Mouse (Mus musculus): Measurements from ENCODE around the gene Stfa1. TPM values are rescaled to one million over a fixed set of nuclear protein-coding genes. Genes with fewer than 3 reads are reported as not detected.
"Not testable (repeated sequence)": the region's sequence is repeated elsewhere in the genome, so short reads cannot be mapped to it uniquely, and the experiment has no call there.

Stfa1 gene
- polyA plus RNA-seq (2016; fragmentation: Nextera tagmentation; extraction: Ambion mirVana), result 2.6 TPM in 1 of 2 replicates, not detected in the other

DNA sequence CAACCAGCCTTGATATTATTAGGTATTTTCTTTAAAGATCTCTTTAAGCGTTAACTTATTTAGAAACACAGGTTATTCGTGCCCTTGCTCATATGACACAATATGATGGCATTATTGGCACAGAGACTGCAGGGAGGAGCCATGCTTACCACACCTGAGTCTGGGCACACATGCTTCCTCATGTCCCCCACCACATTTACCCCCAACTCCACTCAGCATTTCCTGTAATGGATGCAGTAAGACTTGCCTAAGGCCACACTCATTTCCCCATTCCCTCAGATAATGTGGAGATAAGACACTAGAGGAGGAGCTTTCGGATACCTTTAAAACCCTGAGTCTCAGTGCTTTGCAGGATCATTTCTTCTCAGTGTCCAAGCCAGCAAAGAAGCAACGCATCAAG lies at the start of gene Stfa1:
Gene Stfa1, plus strand, starts transcription at position 156 of the 400 bp plus-strand sequence.
- not testable (repeated sequence) for H3K27ac ChIP-seq (ENCODE audit: poor library complexity, severe bottlenecking); H3K9me3 ChIP-seq (replicated peaks); ATAC-seq (ENCODE audit: insufficient number of reproducible peaks, low FRiP score); H3K4me3 ChIP-seq; H3K27me3 ChIP-seq (replicated peaks); H3K4me1 ChIP-seq (replicated peaks); H3K4me2 ChIP-seq; H3K36me3 ChIP-seq; H3K9ac ChIP-seq
- WGBS, result 75% methylated on average over 4 of the region's 4 CpGs

GRCm38 (mm10) chr16:36260585-36260984 lies 16.2 kb upstream of the Stfa1 start:
- not testable (repeated sequence) for H3K9me3 ChIP-seq (replicated peaks); H3K27me3 ChIP-seq (replicated peaks); H3K9ac ChIP-seq; ATAC-seq (ENCODE audit: insufficient number of reproducible peaks, low FRiP score); H3K4me3 ChIP-seq; H3K4me1 ChIP-seq (replicated peaks); H3K27ac ChIP-seq (ENCODE audit: poor library complexity, severe bottlenecking); H3K4me2 ChIP-seq; H3K36me3 ChIP-seq

DNA sequence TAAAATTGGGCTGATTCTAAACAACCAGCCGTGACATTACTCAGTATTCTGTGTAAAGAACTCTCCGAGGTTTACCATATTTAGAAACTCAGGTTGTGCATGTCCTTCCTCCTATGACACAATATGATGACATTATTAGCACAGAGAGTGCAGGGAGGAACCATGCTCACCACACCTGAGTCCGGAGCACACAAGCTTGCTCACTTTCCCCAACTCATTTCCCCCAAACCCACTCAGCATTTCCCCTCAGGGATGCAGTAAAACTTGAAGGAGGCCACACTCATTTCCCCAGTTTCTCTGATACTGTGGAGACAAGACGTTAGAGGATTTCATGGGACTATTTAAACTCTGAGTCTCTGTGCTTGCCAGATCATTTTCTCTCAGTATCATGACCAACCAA lies 12.4 kb downstream of the Stfa1 start:
- no peaks in the 10 kb centered on the region for H3K9me3 ChIP-seq (replicated peaks)
- no peak overlapping the region for H3K4me2 ChIP-seq
- WGBS, result 72% methylated on average over 4 of the region's 4 CpGs
- no peak overlapping the region for H3K27ac ChIP-seq (ENCODE audit: poor library complexity, severe bottlenecking)
- no peaks in the 10 kb centered on the region for H3K36me3 ChIP-seq
- no peak for ATAC-seq (ENCODE audit: insufficient number of reproducible peaks, low FRiP score)
- no peaks in the 10 kb centered on the region for H3K27me3 ChIP-seq (replicated peaks)
- no peaks in the 10 kb centered on the region for H3K4me1 ChIP-seq (replicated peaks)
- H3K9ac ChIP-seq, result no peak overlapping the region
- H3K4me3 ChIP-seq, result no peak overlapping the region

DNA sequence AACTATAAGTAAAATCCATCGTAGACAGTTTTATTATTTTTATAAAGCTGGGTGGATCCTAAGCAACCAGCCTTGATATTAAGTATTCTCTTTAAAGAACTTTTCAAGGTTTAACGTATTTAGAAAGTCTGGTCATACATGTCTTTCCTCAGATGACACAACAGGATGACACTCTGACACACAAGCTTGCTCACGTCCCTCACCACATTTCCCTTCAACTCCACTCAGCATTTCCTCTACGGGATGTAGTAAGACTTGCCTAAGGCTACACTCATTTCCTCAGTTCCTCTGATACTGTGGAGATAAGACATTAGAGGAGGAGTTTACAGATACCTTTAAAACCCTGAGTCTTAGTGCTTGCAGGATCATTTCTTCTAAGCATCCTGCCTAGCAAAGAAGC lies 30.9 kb downstream of the Stfa1 start:
- no peak overlapping the region for H3K27ac ChIP-seq (ENCODE audit: poor library complexity, severe bottlenecking)
- 61% methylated on average over 4 of the region's 4 CpGs for WGBS
- H3K9me3 ChIP-seq (replicated peaks), result no peaks in the 10 kb centered on the region
- no peaks in the 10 kb centered on the region for H3K36me3 ChIP-seq
- no peak overlapping the region for H3K4me2 ChIP-seq
- no peaks in the 10 kb centered on the region for H3K27me3 ChIP-seq (replicated peaks)
- no peak overlapping the region for H3K9ac ChIP-seq
- H3K4me3 ChIP-seq, result no peak overlapping the region
- no peak for ATAC-seq (ENCODE audit: insufficient number of reproducible peaks, low FRiP score)
- no peaks in the 10 kb centered on the region for H3K4me1 ChIP-seq (replicated peaks)

DNA sequence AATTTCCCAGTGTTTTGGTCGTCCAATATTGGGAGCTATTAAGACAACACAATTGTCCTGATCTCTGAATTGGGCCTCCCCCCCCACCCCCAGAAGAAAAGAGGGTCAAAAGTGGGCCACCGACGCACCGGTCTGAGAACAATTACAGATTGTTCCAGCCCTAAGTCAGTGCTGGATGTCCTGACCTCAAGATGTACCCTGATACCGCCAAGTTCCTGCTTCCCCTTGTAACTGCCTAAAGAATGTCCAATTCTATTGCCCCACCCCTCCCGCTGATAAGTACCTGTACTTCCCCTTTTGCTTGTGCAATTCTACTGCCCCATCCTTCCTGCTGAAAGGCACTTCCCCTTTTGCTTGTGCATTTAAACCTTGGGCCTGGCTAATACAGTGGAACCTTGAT lies 39.4 kb downstream of the Stfa1 start:
- H3K36me3 ChIP-seq; H3K27ac ChIP-seq (ENCODE audit: poor library complexity, severe bottlenecking); H3K27me3 ChIP-seq (replicated peaks); H3K9me3 ChIP-seq (replicated peaks); ATAC-seq (ENCODE audit: insufficient number of reproducible peaks, low FRiP score); H3K4me3 ChIP-seq; H3K4me2 ChIP-seq; H3K9ac ChIP-seq; H3K4me1 ChIP-seq (replicated peaks): not testable (repeated sequence)
- 84% methylated on average over 6 of the region's 6 CpGs for WGBS

GRCm38 (mm10) chr16:36319286-36319685 lies 42.5 kb downstream of the Stfa1 start:
- Histone ChIP-seq H3K4me2 (no peak overlapping the region), H3K4me1 (replicated peaks) (no peaks in the 10 kb centered on the region), H3K4me3 (no peak overlapping the region), H3K36me3 (no peaks in the 10 kb centered on the region), H3K9ac (no peak overlapping the region), H3K27me3 (replicated peaks) (no peaks in the 10 kb centered on the region), H3K27ac (ENCODE audit: poor library complexity, severe bottlenecking) (no peak overlapping the region), H3K9me3 (replicated peaks) (no peaks in the 10 kb centered on the region)
- ATAC-seq (ENCODE audit: insufficient number of reproducible peaks, low FRiP score), result no peak

- Histone ChIP-seq H3K27me3 (replicated peaks) (no peaks in the 10 kb centered on the region), H3K4me2 (no peak within 1 kb of the TSS), H3K9me3 (replicated peaks) (no peaks in the 10 kb centered on the region), H3K4me1 (replicated peaks) (no peaks in the 10 kb centered on the region), H3K9ac (no peak within 1 kb of the TSS), H3K4me3 (no peak within 1 kb of the TSS), H3K36me3 (no peaks in the 10 kb centered on the region), H3K27ac (ENCODE audit: poor library complexity, severe bottlenecking) (no peak within 1 kb of the TSS)
- WGBS, result 66% methylated on average over 3 of the region's 3 CpGs
- ATAC-seq (ENCODE audit: insufficient number of reproducible peaks, low FRiP score), result no peak
These were observed 57.5 kb downstream of the Stfa1 start, which contains the start of gene BC117090 for GRCm38 (mm10) chr16:36334232-36334631. Gene BC117090, minus strand, starts transcription at chr16:36334332.

Other genes with a start within 250 kb of the Stfa1 start
- 6.2 and 6.3 TPM in 2 replicates for gene Wdr5b, start 235.8 kb upstream of the Stfa1 start, polyA plus RNA-seq (2016; fragmentation: Nextera tagmentation; extraction: Ambion mirVana)
- gene Fam162a, start 205.4 kb upstream of the Stfa1 start, polyA plus RNA-seq (2016; fragmentation: Nextera tagmentation; extraction: Ambion mirVana), result 690 and 731 TPM in 2 replicates
- 86.9 and 89.7 TPM in 2 replicates for gene Ccdc58, start 205.3 kb upstream of the Stfa1 start, polyA plus RNA-seq (2016; fragmentation: Nextera tagmentation; extraction: Ambion mirVana)
- 0.17 TPM in 1 of 2 replicates, not detected in the other for gene Csta1, start 145.7 kb upstream of the Stfa1 start, polyA plus RNA-seq (2016; fragmentation: Nextera tagmentation; extraction: Ambion mirVana)
- gene Stfa2l1, start 120.1 kb upstream of the Stfa1 start, polyA plus RNA-seq (2016; fragmentation: Nextera tagmentation; extraction: Ambion mirVana), result not detected in 2 replicates
- gene Gm5483, start 92.7 kb upstream of the Stfa1 start, polyA plus RNA-seq (2016; fragmentation: Nextera tagmentation; extraction: Ambion mirVana), result 1.2 TPM in 1 of 2 replicates, not detected in the other
- not detected in 2 replicates for gene Gm5416, start 66.5 kb upstream of the Stfa1 start, polyA plus RNA-seq (2016; fragmentation: Nextera tagmentation; extraction: Ambion mirVana)
- not detected in 2 replicates for gene 2010005H15Rik, start 55.5 kb upstream of the Stfa1 start, polyA plus RNA-seq (2016; fragmentation: Nextera tagmentation; extraction: Ambion mirVana)
- gene BC117090, start 57.4 kb downstream of the Stfa1 start, polyA plus RNA-seq (2016; fragmentation: Nextera tagmentation; extraction: Ambion mirVana), result not detected in 2 replicates
- 0.67 and 3.1 TPM in 2 replicates for gene BC100530, start 90.8 kb downstream of the Stfa1 start, polyA plus RNA-seq (2016; fragmentation: Nextera tagmentation; extraction: Ambion mirVana)
- not detected in 2 replicates for gene Stfa2, start 131.5 kb downstream of the Stfa1 start, polyA plus RNA-seq (2016; fragmentation: Nextera tagmentation; extraction: Ambion mirVana)
- gene Stfa3, start 178.4 kb downstream of the Stfa1 start, polyA plus RNA-seq (2016; fragmentation: Nextera tagmentation; extraction: Ambion mirVana), result not detected in 2 replicates